Comparison of ENCODE assay signal across 9 mouse cellular contexts in the genomic region with DNA sequence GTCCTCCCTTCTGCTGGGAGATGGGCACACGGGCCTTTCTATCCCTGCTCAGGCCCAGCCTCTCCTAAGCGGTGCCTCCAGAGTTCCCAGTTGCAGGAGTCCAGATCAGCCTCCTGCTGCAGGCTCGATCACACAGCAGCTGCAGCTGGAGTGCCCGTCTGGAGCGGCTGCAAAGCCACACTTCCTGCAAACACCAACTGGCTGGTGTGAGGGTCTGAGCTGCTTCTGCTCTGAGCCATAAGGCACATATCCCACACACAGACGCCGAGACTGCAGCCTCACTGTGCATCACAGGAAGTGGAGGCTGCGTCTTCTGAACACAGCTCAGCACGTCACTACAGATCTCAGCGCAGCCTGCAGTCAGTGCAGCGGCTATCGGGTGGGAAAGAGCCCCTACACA. TPM values are rescaled to one million over a fixed set of nuclear protein-coding genes. Genes with fewer than 3 reads are reported as not detected.
DNase-seq lines count a peak whose midpoint lies in the region; ATAC-seq and TF ChIP-seq lines count a peak whose summit lies in the region.
"Had no signal": no experiment of that assay in that cellular context is flagged by ENCODE, and none has a peak within 500 bp of the region (broad histone marks: within the 10 kb centered on the region; RNA-seq: fewer than 3 reads in every experiment).

No protein-coding gene starts in this region.

- peak; percentile 55 to 57 for DNase-seq in heart, adult 2 months
- DNase-seq in heart, adult 8-10 months (ENCODE audit: low spot score) = no peak
- peak; percentile 65 to 74 for DNase-seq in left cerebral cortex, postnatal 14 days (ENCODE audit: low spot score in 2 of 2)
- no peak for DNase-seq in gastrocnemius, adult 8-10 months (ENCODE audit: low spot score in 2 of 2)
- no peak for DNase-seq in gastrocnemius, postnatal 36 days

- H3K27ac ChIP-seq in heart, adult 2 months = peak overlapping the region; percentile 90
- peak overlapping the region; percentile 46; the same call in 1 of the 2 replicates for H3K27ac ChIP-seq in heart, embryonic 11.5 days (ENCODE audit: low read depth, low read length)
- H3K27ac ChIP-seq in neural tube, embryonic 14.5 days (ENCODE audit: low read depth, low read length) = peak overlapping the region; percentile 44

- no peak overlapping the region; the same call in 1 of the 2 replicates for H3K4me3 ChIP-seq in heart, adult 2 months
- peak overlapping the region; percentile 39 for H3K4me3 ChIP-seq in E14TG2a.4 (replicated peaks; ENCODE audit: low read length)
- H3K4me3 ChIP-seq in heart, embryonic 11.5 days (ENCODE audit: low read depth, low read length) = no peak overlapping the region
- H3K4me3 ChIP-seq in neural tube, embryonic 14.5 days (ENCODE audit: low read depth, low read length) = no peak overlapping the region

- H3K79me2 ChIP-seq in heart, adult 2 months (replicated peaks; ENCODE audit: control insufficient read depth, insufficient read depth, low read length) = peaks cover 4% of the 10 kb centered on the region

- H3K9ac ChIP-seq in heart, adult 2 months (ENCODE audit: low read depth, low read length) = peak overlapping the region; percentile 28
- H3K9ac ChIP-seq in heart, embryonic 11.5 days (ENCODE audit: low read depth, low read length) = no peak overlapping the region
- H3K9ac ChIP-seq in neural tube, embryonic 14.5 days (replicated peaks; ENCODE audit: low read depth, low read length) = 0 out of 2 replicates have a peak overlapping the region, but pooled peaks have one; percentile 3

- intact Hi-C loops in heart, adult 2 months (cut with DNase I) = loop anchor here (1.0 kb wide), 1 partner anchor 9 kb away; no protein-coding TSS in a partner anchor
- intact Hi-C loops in left cerebral cortex, postnatal 14 days (cut with DNase I) = no loop called here
- intact Hi-C loops in gastrocnemius, postnatal 36 days (cut with DNase I) = no loop called here

- 0 out of 2 replicates have a peak, but pooled peaks have one; percentile 15 for TF ChIP-seq POLR2A in heart, adult 2 months (IDR thresholded peaks at IDR 0.05; ENCODE audit: insufficient read depth, low read depth, low read length)

- no peaks in the 10 kb centered on the region for H3K9me3 ChIP-seq in E14TG2a.4 (ENCODE audit: low read length)
- no peaks in the 10 kb centered on the region for H3K9me3 ChIP-seq in heart, embryonic 11.5 days (replicated peaks; ENCODE audit: control insufficient read depth, low read length)
- no peaks in the 10 kb centered on the region for H3K9me3 ChIP-seq in neural tube, embryonic 14.5 days (ENCODE audit: control insufficient read depth, low read length)

- 33% methylated on average over 12 of the region's 12 CpGs for WGBS in heart, adult 2 months
- 34% methylated on average over 12 of the region's 12 CpGs for WGBS in heart, embryonic 11.5 days (ENCODE audit: insufficient replicate concordance)
- WGBS in neural tube, embryonic 14.5 days = 47% methylated on average over 12 of the region's 12 CpGs

- ATAC-seq in heart, embryonic 11.5 days (replicated peaks; ENCODE audit: insufficient number of reproducible peaks, low FRiP score, low TSS enrichment) = no peak
- ATAC-seq in neural tube, embryonic 14.5 days (ENCODE audit: low read depth) = no peak

- H3K4me1 ChIP-seq in heart, adult 2 months (ENCODE audit: control insufficient read depth, insufficient read depth, low read length) = peaks cover 57% of the 10 kb centered on the region
- peaks cover 24% of the 10 kb centered on the region for H3K4me1 ChIP-seq in E14TG2a.4 (replicated peaks; ENCODE audit: low read depth, low read length)
- peaks cover 47% of the 10 kb centered on the region for H3K4me1 ChIP-seq in heart, embryonic 11.5 days (ENCODE audit: control insufficient read depth, insufficient read depth, low read length)
- peaks cover 64% of the 10 kb centered on the region for H3K4me1 ChIP-seq in neural tube, embryonic 14.5 days (ENCODE audit: control insufficient read depth, insufficient read depth, low read length)

- no peak for TF ChIP-seq CTCF in heart, adult 2 months (IDR thresholded peaks at IDR 0.05)
- no peak for TF ChIP-seq CTCF in E14TG2a.4 (conservative IDR thresholded peaks at IDR 0.05; ENCODE audit: low read length)

- H3K27me3 ChIP-seq in heart, adult 2 months (ENCODE audit: control insufficient read depth, insufficient read depth, low read length) = no peaks in the 10 kb centered on the region
- peaks cover 38% of the 10 kb centered on the region for H3K27me3 ChIP-seq in E14TG2a.4 (ENCODE audit: insufficient read depth, low read length)
- H3K27me3 ChIP-seq in heart, embryonic 11.5 days (ENCODE audit: control insufficient read depth, insufficient read depth, low read length) = peaks cover 7% of the 10 kb centered on the region; the same call in 1 of the 2 replicates
- no peaks in the 10 kb centered on the region for H3K27me3 ChIP-seq in neural tube, embryonic 14.5 days (ENCODE audit: control insufficient read depth, insufficient read depth, low read length)

- TF ChIP-seq EP300 in heart, adult 2 months (IDR thresholded peaks at IDR 0.05; ENCODE audit: insufficient read depth, low read depth, low read length) = no peak

- no peaks in the 10 kb centered on the region for H3K36me3 ChIP-seq in heart, adult 2 months (ENCODE audit: control insufficient read depth, insufficient read depth, low read length)
- no peaks in the 10 kb centered on the region for H3K36me3 ChIP-seq in E14TG2a.4 (ENCODE audit: insufficient read depth, low read length)
- H3K36me3 ChIP-seq in heart, embryonic 11.5 days (ENCODE audit: control insufficient read depth, insufficient read depth, low read length) = no peaks in the 10 kb centered on the region
- H3K36me3 ChIP-seq in neural tube, embryonic 14.5 days (ENCODE audit: control insufficient read depth, insufficient read depth, low read length) = no peaks in the 10 kb centered on the region

- peak overlapping the region; percentile 31 for H3K4me2 ChIP-seq in heart, embryonic 11.5 days
- 0 out of 2 replicates have a peak overlapping the region, but pooled peaks have one; percentile 14 for H3K4me2 ChIP-seq in neural tube, embryonic 14.5 days (ENCODE audit: low read depth, low read length)

RNA-seq across cellular contexts. Expression of gene Cbfa2t3, which starts 32.1 kb away (rescaled TPM):
- total RNA-seq in heart, adult 2 months (2021) = 10 to 100 TPM; 21.8 to 22.3 TPM
- polyA plus RNA-seq in heart, adult 2 months (2012; rRNA removed) = 10.2 and 10.9 TPM in 2 replicates
- total RNA-seq in heart, adult 8-10 months (2022) = 10 to 100 TPM; 15.1 to 22.1 (median 18.2) TPM
- polyA plus RNA-seq in heart, embryonic 11.5 days (2014; fragmentation: Nextera tagmentation; extraction: Ambion mirVana) = 5.2 and 5.4 TPM in 2 replicates
- total RNA-seq in left cerebral cortex, postnatal 14 days (2021) = 10 to 100 TPM; 27.2 to 29.7 TPM
- polyA plus RNA-seq in neural tube, embryonic 14.5 days (2014; fragmentation: Nextera tagmentation; extraction: Ambion mirVana) = 23.5 and 23.9 TPM in 2 replicates
- 10 to 100 TPM; 12.3 to 22.0 (median 17.2) TPM for total RNA-seq in gastrocnemius, adult 8-10 months (2022)
- total RNA-seq in gastrocnemius, postnatal 36 days (2021) = 10 to 100 TPM; 17.0 to 18.7 TPM

RNA-seq across cellular contexts. Expression of gene Pabpn1l, which starts 44.3 kb away (rescaled TPM):
- under 1 TPM in 1 of 2 experiments, not detected in 1; 0.52 TPM for total RNA-seq in heart, adult 2 months (2021)
- 0.10 TPM in 1 of 2 replicates, not detected in the other for polyA plus RNA-seq in heart, adult 2 months (2012; rRNA removed)
- under 1 TPM in 2 of 4 experiments, not detected in 2; 0.24 to 0.57 TPM for total RNA-seq in heart, adult 8-10 months (2022)
- not detected in 2 replicates for polyA plus RNA-seq in heart, embryonic 11.5 days (2014; fragmentation: Nextera tagmentation; extraction: Ambion mirVana)
- not detected for total RNA-seq in left cerebral cortex, postnatal 14 days (2021)
- not detected in 2 replicates for polyA plus RNA-seq in neural tube, embryonic 14.5 days (2014; fragmentation: Nextera tagmentation; extraction: Ambion mirVana)
- under 1 TPM in 1 of 4 experiments, not detected in 3; 0.27 TPM for total RNA-seq in gastrocnemius, adult 8-10 months (2022)
- total RNA-seq in gastrocnemius, postnatal 36 days (2021) = not detected
- total RNA-seq: ES-E14 had no signal

RNA-seq across cellular contexts. Expression of gene Trappc2l, which starts 55.4 kb away (rescaled TPM):
- 10 to 100 TPM; 58.6 to 65.4 TPM for total RNA-seq in heart, adult 2 months (2021)
- polyA plus RNA-seq in heart, adult 2 months (2012; rRNA removed) = 161 and 207 TPM in 2 replicates
- 10 to 100 TPM; 62.8 to 66.2 (median 63.3) TPM for total RNA-seq in heart, adult 8-10 months (2022)
- 49.8 and 60.0 TPM in 2 replicates for polyA plus RNA-seq in heart, embryonic 11.5 days (2014; fragmentation: Nextera tagmentation; extraction: Ambion mirVana)
- total RNA-seq in left cerebral cortex, postnatal 14 days (2021) = 10 to 100 TPM; 84.2 to 85.9 TPM
- polyA plus RNA-seq in neural tube, embryonic 14.5 days (2014; fragmentation: Nextera tagmentation; extraction: Ambion mirVana) = 119 and 150 TPM in 2 replicates
- 10 to 100 TPM; 38.7 to 49.7 (median 44.0) TPM for total RNA-seq in gastrocnemius, adult 8-10 months (2022)
- total RNA-seq in gastrocnemius, postnatal 36 days (2021) = 10 to 100 TPM; 38.2 to 40.6 TPM

RNA-seq across cellular contexts. Expression of gene Galns, which starts 55.6 kb away (rescaled TPM):
- total RNA-seq in heart, adult 2 months (2021) = 1 to 10 TPM; 3.1 to 3.2 TPM
- polyA plus RNA-seq in heart, adult 2 months (2012; rRNA removed) = 4.9 and 5.0 TPM in 2 replicates
- total RNA-seq in heart, adult 8-10 months (2022) = 1 to 10 TPM; 3.5 to 5.2 (median 4.4) TPM
- polyA plus RNA-seq in heart, embryonic 11.5 days (2014; fragmentation: Nextera tagmentation; extraction: Ambion mirVana) = 11.4 and 12.3 TPM in 2 replicates
- 10 to 100 TPM in 1 of 2 experiments, 1 to 10 TPM in 1; 9.7 to 10.3 TPM for total RNA-seq in left cerebral cortex, postnatal 14 days (2021)
- 6.9 and 7.1 TPM in 2 replicates for polyA plus RNA-seq in neural tube, embryonic 14.5 days (2014; fragmentation: Nextera tagmentation; extraction: Ambion mirVana)
- under 1 TPM; 0.92 to 0.96 (median 0.93) TPM for total RNA-seq in gastrocnemius, adult 8-10 months (2022)
- total RNA-seq in gastrocnemius, postnatal 36 days (2021) = 1 to 10 TPM; 1.3 to 1.6 TPM

Comparison
In these comparisons a context has a peak if more than half of its experiments do, and no peak if none do; other contexts are left out.
1. DNase-seq: peak in heart, adult 2 months (2 of 2) and left cerebral cortex, postnatal 14 days (2 of 2); none in heart, adult 8-10 months (single experiment), gastrocnemius, adult 8-10 months (0 of 2) and gastrocnemius, postnatal 36 days (0 of 2).
2. Peak in every context shown above with its lines, with median percentiles within 50 percentile points of each other: H3K27ac ChIP-seq.